Mouse (Mus musculus): ENCODE data around the gene Slc25a28.

DNA sequence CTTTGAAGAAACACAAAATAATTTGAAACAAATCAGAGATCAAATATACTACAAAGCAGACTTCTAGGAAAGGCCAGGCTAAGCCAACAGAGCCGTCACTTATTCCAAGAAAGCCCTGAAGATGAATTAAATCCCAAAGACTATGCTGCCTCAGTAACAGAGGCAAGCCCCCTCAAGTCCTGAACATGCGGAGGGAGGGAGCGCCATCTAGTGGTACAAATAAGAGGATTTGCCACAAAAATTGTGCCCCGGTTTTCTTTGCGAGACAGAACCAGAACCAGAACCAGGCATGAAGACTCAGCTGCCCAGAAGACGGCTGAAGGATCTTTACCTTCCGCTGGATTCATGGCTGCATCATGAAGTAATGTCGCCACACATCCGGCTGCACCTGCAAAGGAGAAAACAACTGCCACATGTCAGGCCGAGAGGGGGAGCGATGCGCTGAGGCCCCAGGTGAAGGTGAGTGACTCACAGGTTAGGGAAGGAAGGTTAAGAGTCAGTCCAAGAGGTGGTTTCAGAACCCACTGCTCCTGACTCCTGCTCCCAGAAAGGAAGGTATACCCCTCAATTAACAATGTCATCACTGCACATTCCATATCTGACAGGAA is 9.1 kb downstream of the Slc25a28 start:
- no peak for TF ChIP-seq ZC3H11A (IDR thresholded peaks at IDR 0.05; ENCODE audit: borderline replicate concordance, low read depth, low read length)
- no peak for TF ChIP-seq HCFC1 (IDR thresholded peaks at IDR 0.05; ENCODE audit: borderline replicate concordance, insufficient read depth, low read length)
- no peak for TF ChIP-seq ZNF384 (IDR thresholded peaks at IDR 0.05; ENCODE audit: low read depth, low read length)
- TF ChIP-seq MAFK (IDR thresholded peaks at IDR 0.05; ENCODE audit: insufficient read depth, low read depth, low read length): no peak
